Mouse (Mus musculus) liver, postnatal 0 days (tissue): ENCODE measurements at regions not wholly inside any gene's neighbourhood (a gene's known extent, or its start where the extent isn't known, plus 50 kb on each side); places are given as distances from the start of the nearest gene placed in this dataset.

ENCODE experiments used
- CTCF ChIP-seq: sonication (generic); IDR thresholded peaks from 2 replicates; pipeline ENCODE4 v1.5.1; 2016; ENCODE audit warnings: antibody characterized with exemption, low read depth
- EP300 ChIP-seq: IDR thresholded peaks from 2 replicates; pipeline ENCODE4 v1.6.1; 2016; ENCODE audit warnings: antibody characterized with exemption, low read depth, mild to moderate bottlenecking

- peak; percentile 27 for TF ChIP-seq CTCF
- no peak for TF ChIP-seq EP300
Measured at GRCm38 (mm10) chr4:47912259-47912658, 132.7 kb upstream of the Nr4a3 start.
